Mouse (Mus musculus): ENCODE data around the gene Olfr297. TPM values are rescaled to one million over a fixed set of nuclear protein-coding genes. Genes with fewer than 3 reads are reported as not detected.

The Olfr297 gene
- total RNA-seq (2021) = not detected

DNA sequence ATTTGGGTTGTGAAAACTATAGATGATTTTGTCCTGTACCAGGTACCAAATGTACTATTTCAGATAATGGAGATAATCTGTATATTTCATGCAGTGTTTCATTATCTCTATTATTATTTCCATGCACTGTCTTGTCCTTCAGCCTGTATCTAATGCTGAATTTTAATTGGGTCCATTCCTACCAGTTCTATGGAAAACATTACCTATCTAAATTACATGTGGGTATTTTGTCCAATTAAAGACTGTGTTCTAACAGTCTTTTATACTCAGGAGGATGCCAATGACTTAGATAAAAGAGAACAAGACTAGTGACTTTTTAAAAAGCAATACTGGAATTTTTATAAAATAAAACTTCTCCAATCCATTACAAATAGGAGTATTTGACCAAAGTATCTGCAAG is at the start of gene Olfr297:
TSS of gene Olfr297 (plus strand) at position 301 of the 400 bp plus-strand sequence.
- intact Hi-C loops (cut with DNase I) = no loop called here
- no peak for DNase-seq

DNA sequence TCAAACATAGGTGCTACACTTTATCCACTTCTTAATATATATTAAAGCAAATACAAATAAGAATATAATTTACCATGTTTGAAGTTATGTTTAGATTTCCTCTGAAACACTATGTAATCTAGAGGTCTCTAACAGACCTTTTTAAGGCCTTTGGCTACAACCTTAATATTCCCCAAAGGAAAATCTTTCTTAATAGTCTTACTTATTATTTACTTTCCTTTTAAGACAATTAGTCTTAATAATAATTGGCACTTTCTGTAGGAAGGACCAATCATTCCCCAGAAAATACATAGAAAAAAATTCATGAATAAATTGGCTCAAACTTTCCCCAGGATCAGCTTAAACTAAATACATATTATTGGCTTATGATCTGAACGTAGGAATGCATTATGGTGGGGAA is 27.4 kb upstream of the Olfr297 start, which contains the start of gene Olfr298:
TSS of gene Olfr298 (minus strand) at position 101 of the 400 bp plus-strand sequence.
- intact Hi-C loops (cut with DNase I) = no loop called here
- DNase-seq = no peak

Other genes starting within 250 kb of the Olfr297 start
- gene Olfr310, start 242.8 kb upstream of the Olfr297 start, total RNA-seq (2021) = not detected
- gene Olfr309, start 206.3 kb upstream of the Olfr297 start, total RNA-seq (2021) = not detected
- not detected for gene Olfr308, start 194.3 kb upstream of the Olfr297 start, total RNA-seq (2021)
- not detected for gene Olfr307, start 182.4 kb upstream of the Olfr297 start, total RNA-seq (2021)
- gene Olfr305, start 153.0 kb upstream of the Olfr297 start, total RNA-seq (2021) = not detected
- not detected for gene Olfr304, start 133.3 kb upstream of the Olfr297 start, total RNA-seq (2021)
- gene Olfr303, start 122.2 kb upstream of the Olfr297 start, total RNA-seq (2021) = not detected
- gene Olfr301, start 116.1 kb upstream of the Olfr297 start, total RNA-seq (2021) = not detected
- not detected for gene Olfr299, start 60.0 kb upstream of the Olfr297 start, total RNA-seq (2021)
- not detected for gene Olfr298, start 27.5 kb upstream of the Olfr297 start, total RNA-seq (2021)
- gene Olfr295, start 63.9 kb downstream of the Olfr297 start, total RNA-seq (2021) = not detected
- not detected for gene Olfr294, start 96.7 kb downstream of the Olfr297 start, total RNA-seq (2021)
- not detected for gene Olfr293, start 129.1 kb downstream of the Olfr297 start, total RNA-seq (2021)
- not detected for gene Olfr292, start 168.4 kb downstream of the Olfr297 start, total RNA-seq (2021)